Mouse (Mus musculus): ENCODE data around the gene Treml2. TPM values are rescaled to one million over a fixed set of nuclear protein-coding genes. Genes with fewer than 3 reads are reported as not detected.
A peak's percentile ranks its signal among the peaks of the same experiment; 100 is the strongest.
"Not testable (repeated sequence)": the region's sequence is repeated elsewhere in the genome, so short reads cannot be mapped to it uniquely, and the experiment has no call there.

The Treml2 gene
- total and polyA plus RNA-seq, 3 experiments: 0.20 to 0.38 (median 0.26) TPM

GRCm38 (mm10) chr17:48347287-48347686 is 48.0 kb downstream of the Treml2 start:
- DNase-seq: no peak

- DNase-seq: no peak
Measured at GRCm38 (mm10) chr17:48350681-48351193, 51.4 kb downstream of the Treml2 start.

GRCm38 (mm10) chr17:48352976-48353375 is 53.7 kb downstream of the Treml2 start:
- not testable (repeated sequence) for DNase-seq

GRCm38 (mm10) chr17:48355822-48356221 is 56.5 kb downstream of the Treml2 start:
- DNase-seq: peak; percentile 53

- no peak for DNase-seq
Measured at GRCm38 (mm10) chr17:48357892-48358291, 58.6 kb downstream of the Treml2 start.

- no peak for DNase-seq
Measured at GRCm38 (mm10) chr17:48359616-48360015, 60.3 kb downstream of the Treml2 start, which contains the start of gene Treml1. Treml1 (plus strand) TSS chr17:48359916.

GRCm38 (mm10) chr17:48360462-48360861 is 61.2 kb downstream of the Treml2 start:
- DNase-seq: no peak

Other genes with a start within 250 kb of the Treml2 start
- not detected for gene 1700067P10Rik, start 210.2 kb upstream of the Treml2 start, total RNA-seq (2021)
- gene 1700067P10Rik, start 210.2 kb upstream of the Treml2 start, polyA plus RNA-seq (2012; rRNA removed): not detected in 2 replicates
- not detected for gene 9830107B12Rik, start 153.2 kb upstream of the Treml2 start, total RNA-seq (2021)
- gene 9830107B12Rik, start 153.2 kb upstream of the Treml2 start, polyA plus RNA-seq (2012; rRNA removed): not detected in 2 replicates
- not detected for gene A530064D06Rik, start 132.2 kb upstream of the Treml2 start, total RNA-seq (2021)
- 0.08 and 0.68 TPM in 2 replicates for gene A530064D06Rik, start 132.2 kb upstream of the Treml2 start, polyA plus RNA-seq (2012; rRNA removed)
- gene Trem1, start 66.7 kb upstream of the Treml2 start, total RNA-seq (2021): under 1 TPM; 0.17 to 0.24 TPM
- not detected in 2 replicates for gene Trem1, start 66.7 kb upstream of the Treml2 start, polyA plus RNA-seq (2012; rRNA removed)
- under 1 TPM in 1 of 2 experiments, not detected in 1; 0.48 TPM for gene Trem3, start 51.7 kb upstream of the Treml2 start, total RNA-seq (2021)
- not detected in 2 replicates for gene Trem3, start 51.7 kb upstream of the Treml2 start, polyA plus RNA-seq (2012; rRNA removed)
- 1 to 10 TPM in 1 of 2 experiments, under 1 TPM in 1; 0.23 to 1.2 TPM for gene Treml4, start 35.2 kb upstream of the Treml2 start, total RNA-seq (2021)
- gene Treml4, start 35.2 kb upstream of the Treml2 start, polyA plus RNA-seq (2012; rRNA removed): 1.0 and 1.3 TPM in 2 replicates
- gene B430306N03Rik, start 16.6 kb downstream of the Treml2 start, total RNA-seq (2021): under 1 TPM; 0.14 to 0.43 TPM
- gene B430306N03Rik, start 16.6 kb downstream of the Treml2 start, polyA plus RNA-seq (2012; rRNA removed): 0.10 and 0.19 TPM in 2 replicates
- 1 to 10 TPM; 3.4 to 5.3 TPM for gene Trem2, start 46.9 kb downstream of the Treml2 start, total RNA-seq (2021)
- gene Trem2, start 46.9 kb downstream of the Treml2 start, polyA plus RNA-seq (2012; rRNA removed): 9.4 and 12.2 TPM in 2 replicates
- gene Treml1, start 60.4 kb downstream of the Treml2 start, total RNA-seq (2021): under 1 TPM in 1 of 2 experiments, not detected in 1; 0.48 TPM
- gene Treml1, start 60.4 kb downstream of the Treml2 start, polyA plus RNA-seq (2012; rRNA removed): 0.33 and 0.42 TPM in 2 replicates
- 10 to 100 TPM; 26.4 to 41.3 TPM for gene Nfya, start 110.4 kb downstream of the Treml2 start, total RNA-seq (2021)
- gene Nfya, start 110.4 kb downstream of the Treml2 start, polyA plus RNA-seq (2012; rRNA removed): 45.1 and 55.8 TPM in 2 replicates
- 10 to 100 TPM; 14.6 to 19.6 TPM for gene Oard1, start 110.5 kb downstream of the Treml2 start, total RNA-seq (2021)
- gene Oard1, start 110.5 kb downstream of the Treml2 start, polyA plus RNA-seq (2012; rRNA removed): 2.5 TPM in 2 replicates
- gene Apobec2, start 133.4 kb downstream of the Treml2 start, total RNA-seq (2021): 1 to 10 TPM; 1.7 to 2.0 TPM
- gene Apobec2, start 133.4 kb downstream of the Treml2 start, polyA plus RNA-seq (2012; rRNA removed): 0.28 and 0.58 TPM in 2 replicates
- not detected for gene Tspo2, start 152.0 kb downstream of the Treml2 start, total RNA-seq (2021)
- gene Tspo2, start 152.0 kb downstream of the Treml2 start, polyA plus RNA-seq (2012; rRNA removed): not detected in 2 replicates
- not detected for gene Unc5cl, start 155.4 kb downstream of the Treml2 start, total RNA-seq (2021)
- not detected in 2 replicates for gene Unc5cl, start 155.4 kb downstream of the Treml2 start, polyA plus RNA-seq (2012; rRNA removed)